Mouse (Mus musculus) spleen, adult 18-20 months (tissue): Measurements from ENCODE around the gene Vmn1r66.
"Not testable (repeated sequence)": the region's sequence is repeated elsewhere in the genome, so short reads cannot be mapped to it uniquely, and the experiment has no call there.

Source experiments
- DNase-seq, 2 experiments: peaks; one replicate each; pipeline ENCODE4 v3.0.0; 2022; ENCODE audit warnings: mixed read lengths in 2 of 2

The Vmn1r66 gene

GRCm38 (mm10) chr7:10277906-10278305 is at the start of gene Vmn1r66:
TSS of gene Vmn1r66 (minus strand) at chr7:10278006.
- no peak for DNase-seq

GRCm38 (mm10) chr7:10325462-10325861 is 47.7 kb upstream of the Vmn1r66 start:
- DNase-seq = not testable (repeated sequence)

GRCm38 (mm10) chr7:10252075-10252474 is 25.7 kb downstream of the Vmn1r66 start:
- DNase-seq = no peak

GRCm38 (mm10) chr7:10249146-10249545 is 28.7 kb downstream of the Vmn1r66 start:
- DNase-seq = no peak
